Mouse (Mus musculus) urinary bladder, postnatal 25 days (tissue): ENCODE measurements around the gene Trim75.
"Not testable (repeated sequence)": the region's sequence is repeated elsewhere in the genome, so short reads cannot be mapped to it uniquely, and the experiment has no call there.

ENCODE experiments used
- DNase-seq: peaks from one replicate; pipeline ENCODE4 v3.0.0; 2022; ENCODE audit warnings: low spot score

Gene Trim75

GRCm38 (mm10) chr8:64987731-64988130, at the start of gene Trim75:
Gene Trim75 (minus strand): TSS chr8:64987831.
- DNase-seq, result no peak

GRCm38 (mm10) chr8:65037117-65037533, 49.5 kb upstream of the Trim75 start, which contains the start of gene Apela:
Gene Apela (minus strand): TSS chr8:65037336.
- DNase-seq, result no peak

GRCm38 (mm10) chr8:65034136-65034535, 46.5 kb upstream of the Trim75 start:
- DNase-seq, result no peak

GRCm38 (mm10) chr8:65033056-65033455, 45.4 kb upstream of the Trim75 start:
- no peak for DNase-seq

GRCm38 (mm10) chr8:65032107-65032506, 44.5 kb upstream of the Trim75 start:
- no peak for DNase-seq

- DNase-seq, result no peak
Measured at GRCm38 (mm10) chr8:65030735-65031485, 43.3 kb upstream of the Trim75 start.

GRCm38 (mm10) chr8:65029776-65030175, 42.1 kb upstream of the Trim75 start:
- DNase-seq, result no peak

- DNase-seq, result no peak
Measured at GRCm38 (mm10) chr8:65028959-65029686, 41.5 kb upstream of the Trim75 start.

GRCm38 (mm10) chr8:65022485-65022884, 34.9 kb upstream of the Trim75 start:
- DNase-seq, result peak; percentile 63

GRCm38 (mm10) chr8:65018423-65018822, 30.8 kb upstream of the Trim75 start, which contains the start of the genes Trim61 and Trim60:
Gene Trim61 (minus strand): TSS chr8:65018523.
Gene Trim60 (minus strand): TSS chr8:65018584.
- DNase-seq, result no peak

- not testable (repeated sequence) for DNase-seq
Measured at GRCm38 (mm10) chr8:65007616-65008015, 20.0 kb upstream of the Trim75 start.

- no peak for DNase-seq
Measured at GRCm38 (mm10) chr8:64998806-64999365, 11.3 kb upstream of the Trim75 start.

GRCm38 (mm10) chr8:64983150-64983897, 4.3 kb downstream of the Trim75 start:
- no peak for DNase-seq

- DNase-seq, result no peak
Measured at GRCm38 (mm10) chr8:64962836-64963235, 24.8 kb downstream of the Trim75 start.

- no peak for DNase-seq
Measured at GRCm38 (mm10) chr8:64959025-64959424, 28.6 kb downstream of the Trim75 start.

- DNase-seq, result no peak
Measured at GRCm38 (mm10) chr8:64952101-64952500, 35.5 kb downstream of the Trim75 start.

GRCm38 (mm10) chr8:64948371-64948770, 39.3 kb downstream of the Trim75 start:
- no peak for DNase-seq

GRCm38 (mm10) chr8:64947698-64948034, 40.0 kb downstream of the Trim75 start:
- DNase-seq, result no peak

- peak; percentile 96 for DNase-seq
Measured at GRCm38 (mm10) chr8:64946820-64947697, 40.6 kb downstream of the Trim75 start, which contains the start of gene Tmem192. Gene Tmem192 (plus strand): TSS chr8:64947185.

GRCm38 (mm10) chr8:64946441-64946819, 41.2 kb downstream of the Trim75 start:
- no peak for DNase-seq

- no peak for DNase-seq
Measured at GRCm38 (mm10) chr8:64945606-64946005, 42.0 kb downstream of the Trim75 start.
